Mouse (Mus musculus) adrenal gland, adult (tissue): ENCODE measurements at regions not wholly inside any gene's neighbourhood (a gene's known extent, or its start where the extent isn't known, plus 50 kb on each side); places are given as distances from the start of the nearest gene placed in this dataset.

Experiments used
- DNase-seq, 2 experiments: peaks; one replicate each; pipeline ENCODE4 v3.0.0; 2022 to 2023; ENCODE audit warnings: low spot score in 1 of 2; ENCODE audit not compliant: inconsistent age in 2 of 2

- DNase-seq: peak in 1 of 2 experiments; percentile 51
Measured at GRCm38 (mm10) chrX:77980676-77981075, 55.8 kb upstream of the 5430402E10Rik start.
